Comparison of ENCODE assay signal across 22 mouse cellular contexts in the genomic region with DNA sequence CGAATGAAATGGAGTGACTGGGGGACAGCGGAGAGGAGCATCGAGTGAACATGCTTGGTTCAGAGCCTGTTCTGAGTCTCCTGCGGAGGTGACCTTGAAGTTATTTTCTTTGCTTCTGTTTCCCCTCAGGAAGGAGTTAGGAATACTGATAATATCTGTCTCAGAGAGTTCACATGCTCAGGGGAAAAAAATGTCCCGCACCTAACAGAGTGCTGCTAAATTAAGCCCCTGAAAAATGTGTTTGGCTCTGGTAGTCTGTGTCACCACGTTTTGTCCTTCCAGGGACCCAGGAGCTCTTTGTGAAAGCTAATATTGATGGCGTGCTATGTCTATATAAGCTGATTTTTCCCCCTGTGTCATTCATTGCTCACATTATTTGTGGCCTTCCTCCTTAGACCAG. TPM values are rescaled to one million over a fixed set of nuclear protein-coding genes. Genes with fewer than 3 reads are reported as not detected.
DNase-seq lines count a peak whose midpoint lies in the region; ATAC-seq and TF ChIP-seq lines count a peak whose summit lies in the region.
"Had no signal": no experiment of that assay in that cellular context is flagged by ENCODE, and none has a peak within 500 bp of the region (broad histone marks: within the 10 kb centered on the region; RNA-seq: fewer than 3 reads in every experiment).

No protein-coding gene starts in this region.

- no peaks in the 10 kb centered on the region for H3K27me3 ChIP-seq in heart, adult 2 months (ENCODE audit: control insufficient read depth, insufficient read depth, low read length)
- peaks cover 8% of the 10 kb centered on the region; the same call in 1 of the 2 replicates for H3K27me3 ChIP-seq in heart, embryonic 12.5 days (replicated peaks)
- no peaks in the 10 kb centered on the region for H3K27me3 ChIP-seq in kidney, embryonic 15.5 days
- H3K27me3 ChIP-seq: forebrain, embryonic 15.5 days; hindbrain, embryonic 15.5 days had no signal

- H3K4me2 ChIP-seq in heart, embryonic 12.5 days = peak overlapping the region; percentile 29
- H3K4me2 ChIP-seq in kidney, embryonic 15.5 days = no peak overlapping the region
- H3K4me2 ChIP-seq: embryonic facial prominence, embryonic 12.5 days; forebrain, embryonic 15.5 days; hindbrain, embryonic 15.5 days had no signal

- H3K9ac ChIP-seq in heart, adult 2 months (ENCODE audit: low read depth, low read length) = no peak overlapping the region
- H3K9ac ChIP-seq in heart, embryonic 12.5 days = no peak overlapping the region
- H3K9ac ChIP-seq in kidney, embryonic 15.5 days = no peak overlapping the region
- H3K9ac ChIP-seq: embryonic facial prominence, embryonic 12.5 days; forebrain, embryonic 15.5 days; hindbrain, embryonic 15.5 days had no signal

- no peak for TF ChIP-seq CTCF in heart, adult 2 months (IDR thresholded peaks at IDR 0.05)

- TF ChIP-seq POLR2A in heart, adult 2 months (IDR thresholded peaks at IDR 0.05; ENCODE audit: insufficient read depth, low read depth, low read length) = no peak

- ATAC-seq in heart, embryonic 12.5 days (ENCODE audit: insufficient number of reproducible peaks, low FRiP score) = no peak
- no peak for ATAC-seq in kidney, embryonic 15.5 days (replicated peaks; ENCODE audit: low FRiP score)
- ATAC-seq: forebrain, embryonic 15.5 days; intestine, postnatal 0 days had no signal

- H3K4me3 ChIP-seq in heart, adult 2 months = no peak overlapping the region
- no peak overlapping the region for H3K4me3 ChIP-seq in heart, embryonic 12.5 days
- no peak overlapping the region for H3K4me3 ChIP-seq in kidney, embryonic 15.5 days (replicated peaks)
- H3K4me3 ChIP-seq: embryonic facial prominence, embryonic 12.5 days; forebrain, embryonic 15.5 days; hindbrain, embryonic 15.5 days had no signal

- 21% methylated on average over 7 of the region's 7 CpGs for WGBS in heart, adult 2 months
- 33% methylated on average over 7 of the region's 7 CpGs for WGBS in heart, embryonic 12.5 days
- 49% methylated on average over 7 of the region's 7 CpGs for WGBS in kidney, embryonic 15.5 days

- H3K27ac ChIP-seq in heart, adult 2 months = peak overlapping the region; percentile 55
- H3K27ac ChIP-seq in heart, embryonic 12.5 days (ENCODE audit: poor library complexity, severe bottlenecking) = peak overlapping the region; percentile 33; the same call in 1 of the 2 replicates
- H3K27ac ChIP-seq in kidney, embryonic 15.5 days = 0 out of 2 replicates have a peak overlapping the region, but pooled peaks have one; percentile 1
- H3K27ac ChIP-seq: embryonic facial prominence, embryonic 12.5 days; forebrain, embryonic 15.5 days; hindbrain, embryonic 15.5 days had no signal

- H3K4me1 ChIP-seq in heart, adult 2 months (ENCODE audit: control insufficient read depth, insufficient read depth, low read length) = peaks cover 10% of the 10 kb centered on the region
- H3K4me1 ChIP-seq in heart, embryonic 12.5 days (replicated peaks) = peaks cover 22% of the 10 kb centered on the region
- peaks cover 13% of the 10 kb centered on the region for H3K4me1 ChIP-seq in kidney, embryonic 15.5 days
- H3K4me1 ChIP-seq: forebrain, embryonic 15.5 days; hindbrain, embryonic 15.5 days had no signal

- H3K79me2 ChIP-seq in heart, adult 2 months (replicated peaks; ENCODE audit: control insufficient read depth, insufficient read depth, low read length) = no peaks in the 10 kb centered on the region

- DNase-seq in heart, adult 2 months = no peak
- DNase-seq in heart, adult 11 months = no peak
- DNase-seq in heart, postnatal 14 days = no peak
- no peak for DNase-seq in kidney, postnatal 4 days
- DNase-seq in layer of hippocampus, postnatal 36 days = no peak
- DNase-seq: adrenal gland, adult 8-10 months; B cell, adult 2 months; cerebellum, adult 11-12 months; cerebellum, adult 9-10 months; gastrocnemius, postnatal 36 days had no signal

- TF ChIP-seq EP300 in heart, adult 2 months (IDR thresholded peaks at IDR 0.05; ENCODE audit: insufficient read depth, low read depth, low read length) = no peak

- intact Hi-C loops in heart, adult 2 months (cut with DNase I) = loop anchor here (5.0 kb wide), 1 partner anchor 113 kb away; a partner anchor contains a TSS
- intact Hi-C loops in heart, postnatal 14 days (cut with DNase I) = loop anchor here (2.0 to 5.0 kb wide), 2 partner anchors 60 to 332 kb away; no protein-coding TSS in a partner anchor

- no peaks in the 10 kb centered on the region for H3K9me3 ChIP-seq in heart, embryonic 12.5 days (replicated peaks)
- H3K9me3 ChIP-seq in kidney, embryonic 15.5 days (replicated peaks) = no peaks in the 10 kb centered on the region
- H3K9me3 ChIP-seq: embryonic facial prominence, embryonic 12.5 days; forebrain, embryonic 15.5 days; G1E; hindbrain, embryonic 15.5 days had no signal

- H3K36me3 ChIP-seq in heart, adult 2 months (ENCODE audit: control insufficient read depth, insufficient read depth, low read length) = peaks cover 5% of the 10 kb centered on the region
- no peaks in the 10 kb centered on the region for H3K36me3 ChIP-seq in heart, embryonic 12.5 days
- H3K36me3 ChIP-seq in kidney, embryonic 15.5 days = no peaks in the 10 kb centered on the region
- H3K36me3 ChIP-seq: embryonic facial prominence, embryonic 12.5 days; forebrain, embryonic 15.5 days; G1E; hindbrain, embryonic 15.5 days had no signal

RNA-seq across cellular contexts. Expression of a gene that starts 10.8 kb away (rescaled TPM):
- total RNA-seq in heart, adult 2 months (2021) = not detected
- polyA plus RNA-seq in heart, adult 2 months (2012; rRNA removed) = 0.56 and 0.61 TPM in 2 replicates
- 0.08 TPM in 1 of 2 replicates, not detected in the other for polyA plus RNA-seq in heart, embryonic 12.5 days (2016; fragmentation: Nextera tagmentation; extraction: Ambion mirVana)
- under 1 TPM; 0.24 to 0.43 TPM for total RNA-seq in heart, postnatal 14 days (2021)
- 2.1 TPM in 2 replicates for polyA plus RNA-seq in kidney, embryonic 15.5 days (2015; fragmentation: Nextera tagmentation; extraction: Ambion mirVana)
- not detected for total RNA-seq in layer of hippocampus, postnatal 36 days (2021)
- total RNA-seq: gastrocnemius, adult 8-10 months; gastrocnemius, postnatal 36 days had no signal
- polyA plus RNA-seq: CD4-positive, CD25-positive, alpha-beta regulatory T cell, adult 4 months; forebrain, embryonic 11.5 days; forebrain, embryonic 15.5 days; G1E; hindbrain, embryonic 11.5 days; hindbrain, embryonic 15.5 days had no signal

RNA-seq across cellular contexts. Expression of a gene that starts 41.6 kb away (rescaled TPM):
- total RNA-seq in heart, adult 2 months (2021) = not detected
- polyA plus RNA-seq in heart, adult 2 months (2012; rRNA removed) = 0.26 TPM in 1 of 2 replicates, not detected in the other
- 0.46 and 0.55 TPM in 2 replicates for polyA plus RNA-seq in heart, embryonic 12.5 days (2016; fragmentation: Nextera tagmentation; extraction: Ambion mirVana)
- total RNA-seq in heart, postnatal 14 days (2021) = not detected
- 3.2 and 3.8 TPM in 2 replicates for polyA plus RNA-seq in kidney, embryonic 15.5 days (2015; fragmentation: Nextera tagmentation; extraction: Ambion mirVana)
- 1 to 10 TPM; 2.3 to 2.4 TPM for total RNA-seq in layer of hippocampus, postnatal 36 days (2021)
- total RNA-seq: adrenal gland, adult 8-10 months; G1E; gastrocnemius, adult 8-10 months; gastrocnemius, postnatal 36 days; heart, adult 18-20 months had no signal
- polyA plus RNA-seq: CD4-positive, CD25-positive, alpha-beta regulatory T cell, adult 4 months; G1E had no signal

RNA-seq across cellular contexts. Expression of a gene that starts 42.4 kb away (rescaled TPM):
- total RNA-seq in heart, adult 2 months (2021) = 1 to 10 TPM; 3.6 to 6.1 TPM
- 9.0 and 11.4 TPM in 2 replicates for polyA plus RNA-seq in heart, adult 2 months (2012; rRNA removed)
- polyA plus RNA-seq in heart, embryonic 12.5 days (2016; fragmentation: Nextera tagmentation; extraction: Ambion mirVana) = 2.1 and 3.1 TPM in 2 replicates
- total RNA-seq in heart, postnatal 14 days (2021) = 1 to 10 TPM; 8.7 to 9.2 TPM
- polyA plus RNA-seq in kidney, embryonic 15.5 days (2015; fragmentation: Nextera tagmentation; extraction: Ambion mirVana) = 4.4 and 5.6 TPM in 2 replicates
- total RNA-seq in layer of hippocampus, postnatal 36 days (2021) = 1 to 10 TPM; 1.5 to 2.5 TPM
- polyA plus RNA-seq: CD4-positive, CD25-positive, alpha-beta regulatory T cell, adult 4 months had no signal

Comparison
In these comparisons a context has a peak if more than half of its experiments do, and no peak if none do; other contexts are left out.
1. H3K27ac ChIP-seq: peak in every context shown above with its lines; median percentile 55 in heart, adult 2 months; 33 in heart, embryonic 12.5 days; 1 in kidney, embryonic 15.5 days.